Mouse (Mus musculus): Measurements from ENCODE around the gene Knstrn.

DNA sequence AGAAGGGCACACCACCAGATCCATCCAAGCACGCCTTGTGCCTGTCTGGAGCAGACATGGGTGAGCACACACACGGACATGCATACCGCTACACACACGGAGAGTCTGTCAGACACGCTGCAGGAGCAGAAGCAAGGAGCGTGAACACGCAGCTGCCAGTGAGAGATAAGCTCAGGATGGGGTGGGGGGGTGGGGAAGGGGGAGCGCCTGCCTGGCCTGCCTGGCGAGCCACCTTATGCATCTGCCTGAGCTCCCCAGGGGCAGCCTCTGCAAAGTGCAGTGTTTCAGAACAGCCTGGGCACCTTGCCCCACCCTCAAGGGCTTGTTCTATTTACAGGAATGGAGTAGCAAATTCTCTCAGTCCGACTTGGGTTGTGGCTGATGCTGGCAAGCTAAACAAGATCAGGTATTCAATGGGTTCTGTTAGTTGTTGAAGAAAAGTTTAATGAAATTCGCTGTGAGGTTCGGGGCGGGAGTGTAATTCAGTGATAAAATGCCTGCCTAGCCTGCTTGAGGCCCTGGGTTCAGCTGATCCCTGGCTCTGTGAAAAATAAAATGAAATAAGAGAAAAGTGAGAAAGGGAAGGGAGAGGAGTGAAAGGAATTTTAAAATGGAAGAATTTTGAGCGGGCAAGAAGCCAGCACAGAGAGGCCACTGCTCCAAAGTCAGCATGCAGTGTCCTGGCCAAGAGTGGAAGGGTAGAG, 74.2 kb downstream of the Knstrn start:
- TF ChIP-seq TBP (IDR thresholded peaks at IDR 0.05; ENCODE audit: low read depth, low read length) (no peak), USF1 (IDR thresholded peaks at IDR 0.05; ENCODE audit: low read depth, low read length) (no peak), CTCF (IDR thresholded peaks at IDR 0.05 in 2 of 3, conservative IDR thresholded peaks at IDR 0.05 in 1 of 3; ENCODE audit: control insufficient read depth in 1 of 3, insufficient read depth in 1 of 3, low read depth in 2 of 3, low read length in 3 of 3, poor library complexity in 1 of 3, severe bottlenecking in 1 of 3) (no peak), POLR2A (IDR thresholded peaks at IDR 0.05; ENCODE audit: control insufficient read depth in 1 of 2, insufficient read depth in 1 of 2, low read depth in 1 of 2, low read length in 2 of 2, poor library complexity in 1 of 2) (no peak), MAFK (IDR thresholded peaks at IDR 0.05; ENCODE audit: borderline replicate concordance, low read depth, low read length) (no peak), JUND (IDR thresholded peaks at IDR 0.05; ENCODE audit: low read depth, low read length) (no peak), GATA1 (IDR thresholded peaks at IDR 0.05; ENCODE audit: low read depth, low read length) (peak; percentile 34; the same call in 1 of the 2 replicates)

Data from MEL (cell line).